Mouse (Mus musculus): ENCODE measurements around the gene Fam69b.

DNA sequence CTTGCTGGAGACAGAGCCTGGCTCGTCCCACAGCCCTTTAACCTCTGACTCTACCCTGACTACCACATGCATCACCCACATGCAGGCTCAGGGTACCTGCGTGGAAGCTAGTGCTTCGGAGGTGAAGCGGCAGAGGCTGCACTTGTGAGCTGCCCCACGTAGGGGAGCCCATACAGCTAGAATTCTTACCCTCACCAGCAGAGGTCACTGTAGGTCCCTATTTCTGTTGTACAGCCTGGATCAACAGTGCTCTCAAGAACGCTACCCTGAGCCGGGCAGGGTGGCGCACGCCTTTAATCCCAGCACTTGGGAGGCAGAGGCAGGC, 34.3 kb upstream of the Fam69b start:
- TF ChIP-seq CTCF (IDR thresholded peaks at IDR 0.05; ENCODE audit: control insufficient read depth, insufficient read depth, insufficient read length), result no peak
- TF ChIP-seq MAX (IDR thresholded peaks at IDR 0.05), result no peak
- TF ChIP-seq MYOG (IDR thresholded peaks at IDR 0.05; ENCODE audit: control insufficient read depth, extremely low read depth, insufficient read length), result no peak

All from C2C12 (cell line).